Mouse (Mus musculus) kidney, adult 2 months (tissue): ENCODE data around the gene Cyp2t4. TPM values are rescaled to one million over a fixed set of nuclear protein-coding genes. Genes with fewer than 3 reads are reported as not detected.

ENCODE experiments used
- DNase-seq: peaks from one replicate; pipeline ENCODE4 v3.0.0; 2021
- H3K27ac ChIP-seq: fragments of 200-500 bp; 2 replicates; pipeline ENCODE4 v1.5.1; 2012; ENCODE audit warnings: low read depth, low read length, control low read depth, inconsistent platforms; ENCODE audit not compliant: insufficient read depth
- H3K27me3 ChIP-seq: fragments of 200-500 bp; replicated peaks from 2 replicates; pipeline ENCODE4 v1.6.1; 2012; ENCODE audit warnings: mild to moderate bottlenecking, moderate library complexity, low read length, inconsistent platforms; ENCODE audit not compliant: control insufficient read depth, insufficient read depth
- H3K36me3 ChIP-seq: fragments of 200-500 bp; 2 replicates; pipeline ENCODE4 v1.6.1; 2012; ENCODE audit warnings: mild to moderate bottlenecking, moderate library complexity, low read length, inconsistent platforms; ENCODE audit not compliant: control insufficient read depth, insufficient read depth
- H3K4me1 ChIP-seq: fragments of 200-500 bp; 2 replicates; pipeline ENCODE4 v1.6.1; 2011; ENCODE audit warnings: low read length; ENCODE audit not compliant: control insufficient read depth, insufficient read depth
- H3K4me3 ChIP-seq: fragments of 200-500 bp; 2 replicates; pipeline ENCODE4 v1.5.1; 2011; ENCODE audit warnings: mild to moderate bottlenecking, low read depth, low read length, control low read depth; ENCODE audit not compliant: insufficient read depth
- CTCF ChIP-seq: fragments of 200-500 bp; conservative IDR thresholded peaks from 2 replicates; pipeline ENCODE4 v1.5.1; 2011; ENCODE audit warnings: low read depth, mild to moderate bottlenecking, control low read depth, low read length, moderate library complexity, mixed read lengths; ENCODE audit not compliant: insufficient read depth, insufficient read length
- POLR2A ChIP-seq: fragments of 200-500 bp; IDR thresholded peaks from one replicate; pipeline ENCODE4 v1.6.1; 2011; ENCODE audit warnings: low read depth, low read length, control low read depth
- WGBS: fragments of 180-500 bp; shearing (Covaris S2); methylation state at CpG from one replicate; pipeline ENCODE4 v1.1.7; 2018; 5-methylcytosine and 5-hydroxymethylcytosine counted together
- polyA plus RNA-seq: library from polyadenylated mRNA; depleted of rRNA; stranded (reverse); fragments of >200 nt; gene quantifications from 2 replicates; pipeline ENCODE4 v1.2.3, GENCODE M21; 2012

The Cyp2t4 gene
- polyA plus RNA-seq, 1 experiment = not detected

GRCm38 (mm10) chr7:27160921-27161320 is 7.4 kb downstream of the Cyp2t4 start:
- no peaks in the 10 kb centered on the region for H3K27me3 ChIP-seq
- H3K27ac ChIP-seq = no peak overlapping the region
- no peak overlapping the region for H3K4me3 ChIP-seq
- H3K36me3 ChIP-seq = no peaks in the 10 kb centered on the region; the same call in 1 of the 2 replicates
- 78% methylated on average over 3 of the region's 3 CpGs for WGBS
- TF ChIP-seq CTCF (no peak), POLR2A (no peak)
- H3K4me1 ChIP-seq = peaks cover 31% of the 10 kb centered on the region
- no peak for DNase-seq

- H3K27me3 ChIP-seq = no peaks in the 10 kb centered on the region
- H3K27ac ChIP-seq = no peak overlapping the region
- no peak overlapping the region for H3K4me3 ChIP-seq
- DNase-seq = peak; percentile 26
- 64% methylated on average over 4 of the region's 4 CpGs for WGBS
- no peak for TF ChIP-seq POLR2A
- no peak for TF ChIP-seq CTCF
- H3K36me3 ChIP-seq = no peaks in the 10 kb centered on the region; the same call in 1 of the 2 replicates
- H3K4me1 ChIP-seq = peaks cover 31% of the 10 kb centered on the region
Observed at GRCm38 (mm10) chr7:27161744-27162143, 8.2 kb downstream of the Cyp2t4 start.

GRCm38 (mm10) chr7:27162780-27163449 is 9.4 kb downstream of the Cyp2t4 start:
- DNase-seq = no peak
- 61% methylated on average over 5 of the region's 5 CpGs for WGBS
- H3K4me1 ChIP-seq = peaks cover 37% of the 10 kb centered on the region
- H3K27me3 ChIP-seq = no peaks in the 10 kb centered on the region
- H3K36me3 ChIP-seq = no peaks in the 10 kb centered on the region; the same call in 1 of the 2 replicates
- H3K4me3 ChIP-seq = no peak overlapping the region
- TF ChIP-seq POLR2A (no peak), CTCF (no peak)
- no peak overlapping the region for H3K27ac ChIP-seq

- no peak for DNase-seq
- no peaks in the 10 kb centered on the region; the same call in 1 of the 2 replicates for H3K36me3 ChIP-seq
- H3K4me1 ChIP-seq = peaks cover 42% of the 10 kb centered on the region
Observed at GRCm38 (mm10) chr7:27163450-27163805, 9.9 kb downstream of the Cyp2t4 start.

GRCm38 (mm10) chr7:27164112-27164947 is 10.8 kb downstream of the Cyp2t4 start:
- Histone ChIP-seq H3K4me1 (peaks cover 44% of the 10 kb centered on the region), H3K36me3 (no peaks in the 10 kb centered on the region; the same call in 1 of the 2 replicates), H3K4me3 (peak overlapping the region; percentile 9; the same call in 1 of the 2 replicates), H3K27me3 (no peaks in the 10 kb centered on the region), H3K27ac (peak overlapping the region; percentile 39)
- no peak for TF ChIP-seq POLR2A
- no peak for TF ChIP-seq CTCF
- peak; percentile 42 for DNase-seq
- WGBS = 77% methylated on average over 33 of the region's 33 CpGs

More at GRCm38 (mm10) chr7:27163450-27163805, 9.9 kb downstream of the Cyp2t4 start:
- 46% methylated on average over 5 of the region's 5 CpGs for WGBS
- no peak overlapping the region for H3K4me3 ChIP-seq
- no peak overlapping the region for H3K27ac ChIP-seq
- no peak for TF ChIP-seq CTCF
- no peak for TF ChIP-seq POLR2A
- H3K27me3 ChIP-seq = no peaks in the 10 kb centered on the region

GRCm38 (mm10) chr7:27165007-27165655 is 11.6 kb downstream of the Cyp2t4 start:
- H3K4me1 ChIP-seq = peaks cover 43% of the 10 kb centered on the region
- WGBS = 39% methylated on average over 23 of the region's 23 CpGs
- no peaks in the 10 kb centered on the region; the same call in 1 of the 2 replicates for H3K36me3 ChIP-seq
- peak; percentile 67 for DNase-seq
- H3K4me3 ChIP-seq = peak overlapping the region; percentile 93
- H3K27ac ChIP-seq = peak overlapping the region; percentile 97
- no peaks in the 10 kb centered on the region for H3K27me3 ChIP-seq
- TF ChIP-seq POLR2A (no peak), CTCF (no peak)
